Mouse (Mus musculus) intestine, embryonic 16.5 days (tissue): ENCODE measurements at regions not wholly inside any gene's neighbourhood (a gene's known extent, or its start where the extent isn't known, plus 50 kb on each side); places are given as distances from the start of the nearest gene placed in this dataset.

Experiments
- ATAC-seq: fragments of 200-750 bp; cut with Nextera tagmentation; 2 replicates; pipeline ENCODE4 v1.8.0; 2017; ENCODE audit warnings: moderate TSS enrichment, moderate library complexity
- H3K27ac ChIP-seq: fragments of 300-500 bp; sonication (generic); 2 replicates; pipeline ENCODE4 v1.5.1; 2014; ENCODE audit warnings: mild to moderate bottlenecking, low read length
- H3K27me3 ChIP-seq: fragments of 300-500 bp; sonication (generic); replicated peaks from 2 replicates; pipeline ENCODE4 v1.6.1; 2014; ENCODE audit warnings: low read length, control low read depth, mixed read lengths; ENCODE audit not compliant: control insufficient read depth, insufficient read depth
- H3K36me3 ChIP-seq: fragments of 300-500 bp; sonication (generic); 2 replicates; pipeline ENCODE4 v1.6.1; 2014; ENCODE audit warnings: low read length, control low read depth; ENCODE audit not compliant: control insufficient read depth, insufficient read depth
- H3K4me1 ChIP-seq: fragments of 300-500 bp; sonication (generic); 2 replicates; pipeline ENCODE4 v1.6.1; 2014; ENCODE audit warnings: low read length, control low read depth, mixed read lengths; ENCODE audit not compliant: control insufficient read depth, insufficient read depth
- H3K4me2 ChIP-seq: fragments of 300-500 bp; sonication (generic); 2 replicates; pipeline ENCODE4 v1.6.1; 2014; ENCODE audit warnings: low read depth, low read length, control low read depth
- H3K4me3 ChIP-seq: fragments of 300-500 bp; sonication (generic); 2 replicates; pipeline ENCODE4 v1.5.1; 2014; ENCODE audit warnings: mild to moderate bottlenecking, low read length
- H3K9ac ChIP-seq: fragments of 300-500 bp; sonication (generic); 2 replicates; pipeline ENCODE4 v1.6.1; 2014; ENCODE audit warnings: low read depth, low read length
- H3K9me3 ChIP-seq: fragments of 300-500 bp; sonication (generic); 2 replicates; pipeline ENCODE4 v1.6.1; 2016; ENCODE audit warnings: low read length, control low read depth; ENCODE audit not compliant: control insufficient read depth
- WGBS: fragments of 180-500 bp; shearing (Covaris S2); extraction: QIAGEN DNeasy Blood & Tissue Kit; methylation state at CpG from one replicate; pipeline ENCODE4 v1.1.7; 2014; 5-methylcytosine and 5-hydroxymethylcytosine counted together

DNA sequence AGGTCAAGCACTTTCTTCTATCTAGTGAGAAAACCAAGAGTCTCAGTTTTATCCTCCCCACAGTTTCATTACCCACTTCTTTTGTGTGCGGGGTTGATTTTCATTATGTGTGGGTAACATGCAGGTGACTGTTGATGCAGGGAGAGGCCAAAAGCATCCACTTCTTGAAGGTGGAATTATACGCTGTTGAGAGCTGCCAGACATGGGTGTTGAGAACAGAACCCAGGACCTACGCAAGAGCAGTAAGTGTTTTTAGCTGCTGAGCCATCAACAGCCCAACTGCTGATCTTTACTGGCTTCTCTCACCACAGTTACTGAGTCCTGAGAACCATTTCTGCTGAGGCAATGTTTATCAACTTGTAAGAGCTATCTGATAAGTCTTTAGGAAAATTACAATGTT, 272.4 kb upstream of the Hnrnpa3 start:
- no peak overlapping the region for H3K4me3 ChIP-seq
- 93% methylated on average over 3 of the region's 3 CpGs for WGBS
- H3K36me3 ChIP-seq, result no peaks in the 10 kb centered on the region
- H3K4me1 ChIP-seq, result no peaks in the 10 kb centered on the region
- H3K27me3 ChIP-seq, result no peaks in the 10 kb centered on the region
- no peak overlapping the region for H3K4me2 ChIP-seq
- no peaks in the 10 kb centered on the region for H3K9me3 ChIP-seq
- no peak overlapping the region for H3K9ac ChIP-seq
- H3K27ac ChIP-seq, result no peak overlapping the region
- no peak for ATAC-seq

DNA sequence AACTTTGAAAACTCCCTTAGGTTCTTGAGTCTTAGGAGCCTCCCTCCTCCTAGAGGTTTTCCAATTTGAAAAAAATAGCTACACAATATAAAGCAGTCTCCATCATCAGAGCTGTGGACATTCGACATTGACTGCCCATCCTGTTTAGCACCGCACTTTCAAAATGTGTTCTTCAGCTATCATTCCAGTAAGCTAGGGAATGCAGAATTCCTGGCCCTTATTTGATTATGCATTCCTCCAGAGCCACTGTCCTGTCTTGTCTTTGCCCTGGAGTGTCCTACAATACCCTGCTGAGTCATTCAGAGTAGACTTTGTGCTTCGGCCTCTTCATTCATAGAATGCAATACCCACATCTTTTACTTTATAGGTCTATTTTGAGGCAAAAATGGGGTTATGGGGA, 267.0 kb upstream of the Hnrnpa3 start:
- no peak overlapping the region for H3K4me2 ChIP-seq
- no peak overlapping the region for H3K27ac ChIP-seq
- H3K4me1 ChIP-seq, result no peaks in the 10 kb centered on the region
- H3K9me3 ChIP-seq, result no peaks in the 10 kb centered on the region
- H3K27me3 ChIP-seq, result no peaks in the 10 kb centered on the region
- no peaks in the 10 kb centered on the region for H3K36me3 ChIP-seq
- WGBS, result 89% methylated on average over 3 of the region's 3 CpGs
- no peak overlapping the region for H3K9ac ChIP-seq
- no peak for ATAC-seq
- H3K4me3 ChIP-seq, result no peak overlapping the region

DNA sequence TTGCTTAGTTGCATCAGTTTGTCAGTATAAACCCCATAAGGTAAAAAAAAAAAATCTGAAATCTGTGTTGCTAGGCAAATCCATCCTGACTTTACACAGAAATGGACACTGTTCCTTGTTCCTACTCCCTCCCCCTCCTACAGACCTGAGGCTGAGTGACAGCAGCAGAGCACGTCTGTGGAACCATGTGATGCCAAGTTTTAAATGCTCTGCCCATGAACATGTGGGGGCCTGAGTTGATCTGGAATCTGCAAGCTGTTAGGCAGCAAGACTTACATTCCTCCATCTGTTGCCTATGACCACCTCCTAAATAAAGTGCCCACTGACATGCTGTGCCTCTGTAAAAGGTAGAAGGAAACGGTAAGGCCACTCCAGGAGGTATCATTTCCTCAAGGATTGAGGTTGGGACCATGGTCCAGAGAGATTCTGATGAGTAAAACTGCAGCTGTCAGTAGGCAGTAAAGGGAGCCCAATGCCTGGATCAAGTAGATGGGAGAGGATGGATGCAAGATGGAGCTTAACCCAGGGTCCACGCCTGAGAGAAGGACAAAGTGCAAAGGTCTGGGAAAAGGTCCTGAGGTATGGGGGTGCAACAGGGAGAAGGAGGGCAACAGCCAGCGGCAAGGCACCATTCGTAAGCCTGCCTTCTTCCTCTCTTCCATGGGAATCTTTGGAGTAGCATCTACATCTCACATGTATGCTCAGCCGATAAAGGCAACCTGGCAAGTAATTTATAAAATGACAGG, 264.0 kb upstream of the Hnrnpa3 start:
- WGBS, result 75% methylated on average over 6 of the region's 6 CpGs
- H3K9me3 ChIP-seq, result no peaks in the 10 kb centered on the region
- H3K27ac ChIP-seq, result no peak overlapping the region
- no peak for ATAC-seq
- no peak overlapping the region for H3K4me2 ChIP-seq
- no peak overlapping the region for H3K4me3 ChIP-seq
- H3K9ac ChIP-seq, result no peak overlapping the region
- H3K4me1 ChIP-seq, result no peaks in the 10 kb centered on the region
- H3K27me3 ChIP-seq, result no peaks in the 10 kb centered on the region
- no peaks in the 10 kb centered on the region for H3K36me3 ChIP-seq

DNA sequence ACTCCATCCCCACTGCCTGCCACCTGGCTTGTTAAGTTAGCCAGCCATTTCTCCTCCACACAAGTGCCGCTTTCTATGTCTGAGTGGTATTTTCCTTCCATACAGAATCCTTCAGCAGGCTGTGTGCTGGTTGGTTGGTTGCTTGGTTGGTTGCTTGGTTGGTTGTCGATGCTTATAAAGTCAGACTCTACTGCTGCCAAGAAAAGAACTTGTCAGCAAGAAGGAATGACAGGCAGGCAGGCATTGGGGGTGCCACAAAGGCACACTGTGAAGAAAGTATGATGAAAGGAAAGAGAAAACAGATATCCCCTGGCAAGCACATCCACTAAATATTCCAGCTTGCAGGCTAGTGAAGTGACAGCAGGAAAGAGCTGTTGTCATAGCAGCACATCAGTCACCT, 263.0 kb upstream of the Hnrnpa3 start:
- H3K4me1 ChIP-seq, result no peaks in the 10 kb centered on the region
- no peaks in the 10 kb centered on the region for H3K27me3 ChIP-seq
- ATAC-seq, result no peak
- no peaks in the 10 kb centered on the region for H3K9me3 ChIP-seq
- no peak overlapping the region for H3K4me2 ChIP-seq
- 78% methylated on average over 2 of the region's 2 CpGs for WGBS
- no peak overlapping the region for H3K27ac ChIP-seq
- no peak overlapping the region for H3K9ac ChIP-seq
- H3K36me3 ChIP-seq, result no peaks in the 10 kb centered on the region
- no peak overlapping the region for H3K4me3 ChIP-seq

DNA sequence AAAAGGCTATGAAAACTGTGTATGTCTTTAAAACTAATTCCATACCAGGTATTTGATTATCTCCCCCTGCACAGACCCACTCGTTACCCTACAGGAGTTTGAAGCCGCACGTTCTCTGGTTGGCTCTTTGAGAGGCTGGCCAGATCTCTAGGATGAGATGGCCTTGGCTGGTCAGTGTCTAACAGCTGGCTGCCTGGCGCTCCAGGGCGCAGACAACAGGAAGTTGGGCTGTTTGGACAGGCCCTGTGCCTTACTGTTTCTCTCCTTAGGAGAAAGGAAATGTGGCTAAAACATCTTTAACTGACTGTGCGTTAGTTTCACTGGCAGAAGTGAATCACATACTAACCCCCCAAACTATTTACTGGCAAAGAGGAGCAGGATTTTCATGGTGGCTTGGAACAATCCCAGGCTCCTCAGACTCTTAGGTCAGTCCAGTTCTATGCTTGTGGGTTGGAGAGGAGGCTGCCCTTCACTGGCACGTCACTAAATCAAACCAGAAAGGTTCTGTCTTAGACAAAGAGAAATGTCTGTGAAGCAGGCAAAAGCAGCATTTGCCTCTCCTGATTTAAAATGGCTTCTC, 258.7 kb upstream of the Hnrnpa3 start:
- Histone ChIP-seq H3K9me3 (no peaks in the 10 kb centered on the region), H3K27me3 (no peaks in the 10 kb centered on the region), H3K36me3 (no peaks in the 10 kb centered on the region), H3K9ac (no peak overlapping the region), H3K27ac (no peak overlapping the region), H3K4me3 (no peak overlapping the region), H3K4me1 (no peaks in the 10 kb centered on the region), H3K4me2 (no peak overlapping the region)
- no peak for ATAC-seq
- WGBS, result 62% methylated on average over 7 of the region's 7 CpGs

DNA sequence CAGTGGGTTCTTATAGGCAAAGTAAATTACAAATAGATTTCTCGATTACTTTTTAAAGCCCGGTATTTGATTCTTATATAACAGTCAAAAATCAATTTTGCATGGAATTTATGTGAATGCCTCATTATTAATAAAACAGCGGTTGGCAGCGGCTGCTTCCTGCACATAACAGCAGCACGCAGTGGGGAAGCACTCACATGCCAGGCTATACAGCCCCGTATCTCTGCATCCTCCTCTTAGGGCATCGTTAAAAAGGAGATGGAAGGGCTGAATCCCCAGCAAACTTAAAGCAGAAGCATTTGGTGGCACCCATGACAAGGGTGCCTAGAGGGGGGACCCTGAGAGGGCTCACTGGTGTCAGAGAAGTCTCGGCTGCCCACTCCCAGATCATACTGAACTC, 255.3 kb upstream of the Hnrnpa3 start:
- 83% methylated on average over 8 of the region's 8 CpGs for WGBS
- ATAC-seq, result no peak
- Histone ChIP-seq H3K4me2 (no peak overlapping the region), H3K9me3 (no peaks in the 10 kb centered on the region), H3K36me3 (no peaks in the 10 kb centered on the region), H3K9ac (no peak overlapping the region), H3K27me3 (no peaks in the 10 kb centered on the region), H3K4me3 (no peak overlapping the region), H3K27ac (no peak overlapping the region), H3K4me1 (no peaks in the 10 kb centered on the region)

DNA sequence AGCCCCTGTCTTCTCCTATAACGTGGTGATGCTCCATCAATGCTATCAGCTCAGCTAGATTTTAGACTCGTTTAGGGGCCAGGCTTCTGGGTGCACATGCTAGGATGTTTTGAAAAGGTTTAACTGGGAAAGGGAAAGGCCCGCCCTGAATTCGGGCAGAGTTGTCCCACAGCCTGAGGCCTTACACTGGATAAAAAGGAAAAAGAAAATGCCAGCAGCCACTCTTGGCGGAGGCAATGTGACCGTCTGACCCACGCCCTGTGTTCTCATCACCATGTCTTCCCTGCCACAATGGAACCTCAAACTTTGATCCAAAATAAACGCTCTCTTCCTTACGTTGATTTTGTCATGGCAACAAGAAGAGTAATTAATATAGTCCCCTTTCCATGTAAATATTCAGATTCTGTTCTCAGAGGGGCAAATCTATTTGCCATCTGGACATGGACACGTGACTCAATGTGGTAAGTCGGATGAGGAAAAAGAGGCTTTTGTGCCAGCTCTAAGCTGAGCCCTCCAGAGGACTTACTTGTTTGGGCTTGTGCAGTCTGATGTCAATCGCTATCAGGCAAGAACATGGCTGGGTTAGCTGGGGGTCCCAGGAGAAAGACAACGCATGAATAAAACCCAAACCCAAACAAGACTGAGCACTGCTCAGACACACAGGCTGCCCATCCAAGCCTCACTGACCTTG, 253.4 kb upstream of the Hnrnpa3 start:
- no peak for ATAC-seq
- Histone ChIP-seq H3K4me2 (no peak overlapping the region), H3K9ac (no peak overlapping the region), H3K9me3 (no peaks in the 10 kb centered on the region), H3K27ac (no peak overlapping the region), H3K36me3 (no peaks in the 10 kb centered on the region), H3K4me3 (no peak overlapping the region), H3K4me1 (no peaks in the 10 kb centered on the region), H3K27me3 (no peaks in the 10 kb centered on the region)
- WGBS, result 79% methylated on average over 13 of the region's 13 CpGs

DNA sequence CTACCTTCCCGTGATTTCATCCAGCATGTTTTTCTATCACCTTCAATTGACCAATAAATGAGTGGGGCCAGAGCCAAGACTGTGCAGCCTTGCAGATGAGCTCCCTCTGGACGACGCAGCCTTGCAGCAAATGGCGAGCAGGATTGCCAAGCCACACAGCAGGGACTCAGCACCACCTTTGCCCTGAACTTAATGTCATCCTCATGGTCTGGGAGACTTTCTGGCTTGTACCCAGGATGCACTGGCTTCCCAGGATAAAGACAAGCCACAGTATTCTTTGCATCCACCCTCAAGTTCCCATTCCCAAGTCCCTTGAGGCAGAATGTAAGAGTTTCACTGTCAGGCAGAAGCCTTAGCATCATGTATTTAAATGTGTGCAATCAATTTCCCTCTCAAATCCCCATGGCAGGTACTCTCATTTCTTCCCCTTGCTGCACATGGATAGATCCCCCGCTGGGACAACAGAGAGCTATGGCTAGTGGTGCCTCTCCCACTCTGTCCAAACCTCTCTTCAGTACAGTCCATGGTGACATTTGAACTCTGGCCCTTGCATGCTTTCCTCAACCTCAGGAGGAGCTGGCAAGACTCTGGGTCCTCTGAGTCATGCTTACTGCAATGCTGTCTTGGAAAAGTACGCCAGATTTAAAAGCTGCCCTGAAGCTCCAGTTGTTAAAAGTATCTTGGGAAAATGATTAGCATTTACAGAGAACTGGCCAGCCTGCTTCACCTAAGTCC, 252.2 kb upstream of the Hnrnpa3 start:
- Histone ChIP-seq H3K27me3 (no peaks in the 10 kb centered on the region), H3K27ac (no peak overlapping the region), H3K4me2 (no peak overlapping the region), H3K9ac (no peak overlapping the region), H3K9me3 (no peaks in the 10 kb centered on the region), H3K4me3 (no peak overlapping the region), H3K4me1 (no peaks in the 10 kb centered on the region), H3K36me3 (no peaks in the 10 kb centered on the region)
- WGBS, result 69% methylated on average over 6 of the region's 6 CpGs
- ATAC-seq, result no peak

DNA sequence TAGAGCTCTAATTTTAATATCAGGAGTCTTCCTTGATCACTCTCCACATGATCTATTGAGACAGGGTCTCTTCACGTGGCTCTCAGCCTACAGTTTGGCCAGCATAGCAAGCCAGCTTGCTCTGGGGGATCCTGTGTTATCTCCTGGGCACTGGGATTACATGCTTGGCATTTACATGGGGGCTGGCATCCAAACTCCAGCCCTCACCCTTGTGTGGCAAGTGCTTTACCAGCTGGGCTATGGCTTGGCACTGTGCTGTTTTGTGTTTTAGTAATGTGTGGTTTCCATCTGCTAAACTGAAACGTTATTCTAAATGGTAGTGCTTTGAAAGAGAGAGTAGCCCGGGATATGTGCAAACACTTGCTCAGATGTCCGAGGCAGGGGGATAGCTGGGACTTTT, 251.5 kb upstream of the Hnrnpa3 start:
- 70% methylated on average over 4 of the region's 4 CpGs for WGBS

More for the DNA sequence above, 251.5 kb upstream of the Hnrnpa3 start:
- no peaks in the 10 kb centered on the region for H3K27me3 ChIP-seq
- no peak for ATAC-seq
- H3K36me3 ChIP-seq, result no peaks in the 10 kb centered on the region
- H3K4me1 ChIP-seq, result no peaks in the 10 kb centered on the region
- H3K4me2 ChIP-seq, result no peak overlapping the region
- H3K9ac ChIP-seq, result no peak overlapping the region
- H3K27ac ChIP-seq, result no peak overlapping the region
- no peak overlapping the region for H3K4me3 ChIP-seq
- H3K9me3 ChIP-seq, result no peaks in the 10 kb centered on the region
